Mouse (Mus musculus): Measurements from ENCODE around the gene Tshz3.

GRCm38 (mm10) chr7:36678510-36678909, 19.4 kb upstream of the Tshz3 start:
- TF ChIP-seq CTCF (IDR thresholded peaks at IDR 0.05; ENCODE audit: insufficient read depth, low read length) (no peak), POLR2A (IDR thresholded peaks at IDR 0.05; ENCODE audit: borderline replicate concordance, extremely low read depth, low read depth, low read length) (no peak)
